Mouse (Mus musculus) ES-E14 (cell line): ENCODE results near the gene Slc4a3. TPM values are rescaled to one million over a fixed set of nuclear protein-coding genes. Genes with fewer than 3 reads are reported as not detected.
A peak's percentile ranks its signal among the peaks of the same experiment; 100 is the strongest.

Source experiments
- DNase-seq: peaks from one replicate; pipeline ENCODE4 v3.0.0-alpha.2; 2013; ENCODE audit warnings: low read depth, low spot score
- H3K27ac ChIP-seq: 2 replicates; pipeline ENCODE4 v1.5.1; 2012; ENCODE audit warnings: low read depth, mild to moderate bottlenecking, low read length, moderate library complexity, mixed read lengths; ENCODE audit not compliant: poor library complexity, insufficient read depth, severe bottlenecking
- H3K36me3 ChIP-seq: 2 replicates; pipeline ENCODE4 v1.6.1; 2012; ENCODE audit warnings: mild to moderate bottlenecking, low read length, moderate library complexity, mixed read lengths; ENCODE audit not compliant: control insufficient read depth, poor library complexity, insufficient read depth, severe bottlenecking
- H3K4me1 ChIP-seq, 2 experiments: fragments of 150-350 bp in 1 of 2; sonication (generic) in 1 of 2; 2 replicates each; pipeline ENCODE4 v1.6.1; 2012; ENCODE audit warnings: low read length in 2 of 2, mild to moderate bottlenecking in 1 of 2, mixed read lengths in 1 of 2; ENCODE audit not compliant: control insufficient read depth in 2 of 2, insufficient read depth in 2 of 2, poor library complexity in 1 of 2
- H3K4me3 ChIP-seq, 2 experiments: fragments of 150-350 bp in 1 of 2; sonication (generic) in 1 of 2; 2 replicates each; pipeline ENCODE4 v1.5.1; 2012; ENCODE audit warnings: low read length in 2 of 2, low read depth in 1 of 2, mild to moderate bottlenecking in 1 of 2, mixed read lengths in 1 of 2; ENCODE audit not compliant: insufficient read depth in 1 of 2, poor library complexity in 1 of 2, severe bottlenecking in 1 of 2
- H3K9ac ChIP-seq: 2 replicates; pipeline ENCODE4 v1.6.1; 2012; ENCODE audit warnings: low read depth, mild to moderate bottlenecking, low read length, mixed read lengths; ENCODE audit not compliant: poor library complexity, insufficient read depth, severe bottlenecking
- H3K9me3 ChIP-seq: fragments of 150-350 bp; sonication (generic); 2 replicates; pipeline ENCODE4 v1.6.1; 2012; ENCODE audit warnings: low read depth, mild to moderate bottlenecking, low read length; ENCODE audit not compliant: control insufficient read depth, insufficient read depth
- CHD2 ChIP-seq: IDR thresholded peaks from 2 replicates; pipeline ENCODE4 v1.6.1; 2014; ENCODE audit warnings: mild to moderate bottlenecking, low read depth, low read length, inconsistent platforms
- HCFC1 ChIP-seq: IDR thresholded peaks from 2 replicates; pipeline ENCODE4 v1.6.1; 2012; ENCODE audit warnings: low read length, inconsistent platforms, borderline replicate concordance; ENCODE audit not compliant: insufficient read depth
- MAFK ChIP-seq: IDR thresholded peaks from 2 replicates; pipeline ENCODE4 v1.6.1; 2014; ENCODE audit warnings: mild to moderate bottlenecking, low read depth, low read length, inconsistent platforms; ENCODE audit not compliant: insufficient read depth
- ZC3H11A ChIP-seq: IDR thresholded peaks from 2 replicates; pipeline ENCODE4 v1.6.1; 2012; ENCODE audit warnings: low read depth, mild to moderate bottlenecking, inconsistent platforms, low read length, borderline replicate concordance
- ZNF384 ChIP-seq: IDR thresholded peaks from 2 replicates; pipeline ENCODE4 v1.6.1; 2012; ENCODE audit warnings: low read depth, low read length, inconsistent platforms
- in situ Hi-C, 2 experiments: fragments of 600-800 bp; cut with MboI; formaldehyde crosslinking; loops; one replicate each; pipeline ENCODE4 v1.15.1; 2025; ENCODE audit warnings: low sequenced_read_pairs in 2 of 2, inconsistent platforms in 1 of 2; ENCODE audit not compliant: unreplicated experiment in 2 of 2
- total RNA-seq: library from RNA; depleted of rRNA; stranded (reverse); fragments of 300-350 nt; gene quantifications from 2 replicates; pipeline ENCODE4 v1.2.3, GENCODE M21; 2012

Gene Slc4a3
- total RNA-seq, 1 experiment, result 7.9 TPM

DNA sequence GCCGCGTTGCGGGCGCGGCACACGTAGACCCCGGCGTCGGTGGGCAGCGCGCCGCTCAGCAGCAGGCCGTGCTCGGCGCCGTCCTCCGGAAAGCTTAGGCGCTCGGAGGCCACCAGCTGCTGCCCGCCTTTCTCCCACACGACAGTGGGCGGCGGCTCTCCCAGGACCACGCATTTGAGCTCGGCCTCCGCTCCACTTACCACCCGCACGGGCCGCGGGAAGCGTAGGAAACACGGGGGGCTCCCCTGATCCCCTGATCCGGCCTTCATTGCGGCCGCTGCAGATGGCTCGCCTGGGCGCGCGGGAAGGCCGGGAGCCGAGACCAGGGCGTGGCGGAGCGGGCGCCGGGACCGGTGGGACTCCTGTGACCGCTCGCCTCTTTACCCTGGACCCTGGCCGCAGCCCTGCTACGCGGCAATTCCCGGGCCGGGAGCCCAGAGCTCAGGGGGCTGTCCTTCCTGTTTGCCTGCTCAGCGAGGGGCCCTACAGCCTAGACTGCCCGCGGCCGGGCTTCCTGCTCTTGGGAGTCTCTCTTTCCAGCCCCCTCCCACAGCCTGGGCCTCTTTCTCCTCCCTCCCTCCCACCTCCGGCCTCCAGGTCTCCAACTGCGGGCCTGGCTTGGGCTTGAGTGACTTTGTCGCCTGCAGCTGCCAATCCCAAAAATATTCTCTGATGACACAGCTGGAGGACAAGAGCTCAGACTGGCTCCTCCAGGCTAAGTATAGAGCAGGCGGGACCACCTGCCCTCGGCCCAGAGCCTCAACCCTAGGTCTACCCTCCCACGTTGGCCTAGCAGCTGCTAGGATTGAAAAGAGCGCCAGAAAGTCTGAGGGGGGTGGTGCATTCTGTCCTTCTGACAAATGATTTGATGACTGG is 39.9 kb upstream of the Slc4a3 start, which contains the start of gene Obsl1:
Gene Obsl1, minus strand, starts transcription at position 497 of the 876 bp plus-strand sequence.
- H3K4me1 ChIP-seq, result peaks cover 10 to 35% of the 10 kb centered on the region in 2 experiments
- no peak for TF ChIP-seq HCFC1
- TF ChIP-seq ZNF384, result no peak
- no peak for TF ChIP-seq MAFK
- TF ChIP-seq ZC3H11A, result no peak
- TF ChIP-seq CHD2, result no peak
- in situ Hi-C loops, result no loop called here
- peak within 1 kb of the TSS; percentile 69 to 71 for H3K4me3 ChIP-seq
- peak within 1 kb of the TSS; percentile 72 for H3K9ac ChIP-seq
- no peak for DNase-seq
- H3K36me3 ChIP-seq, result peaks cover 5% of the 10 kb centered on the region; the same call in 1 of the 2 replicates
- H3K27ac ChIP-seq, result no peak within 1 kb of the TSS
- H3K9me3 ChIP-seq, result no peaks in the 10 kb centered on the region

GRCm38 (mm10) chr1:75507006-75507405 is 39.1 kb upstream of the Slc4a3 start, which contains the start of gene Inha:
Gene Inha (plus strand): TSS chr1:75507077.
- DNase-seq, result no peak
- peak within 1 kb of the TSS; percentile 69 to 71 for H3K4me3 ChIP-seq
- peaks cover under 1% of the 10 kb centered on the region; the same call in 1 of the 2 replicates for H3K36me3 ChIP-seq
- in situ Hi-C loops, result no loop called here
- no peak for TF ChIP-seq ZC3H11A
- no peak for TF ChIP-seq ZNF384
- no peak within 1 kb of the TSS for H3K27ac ChIP-seq
- H3K9ac ChIP-seq, result peak within 1 kb of the TSS; percentile 72
- H3K9me3 ChIP-seq, result no peaks in the 10 kb centered on the region
- H3K4me1 ChIP-seq, result peaks cover 10 to 40% of the 10 kb centered on the region in 2 experiments

DNA sequence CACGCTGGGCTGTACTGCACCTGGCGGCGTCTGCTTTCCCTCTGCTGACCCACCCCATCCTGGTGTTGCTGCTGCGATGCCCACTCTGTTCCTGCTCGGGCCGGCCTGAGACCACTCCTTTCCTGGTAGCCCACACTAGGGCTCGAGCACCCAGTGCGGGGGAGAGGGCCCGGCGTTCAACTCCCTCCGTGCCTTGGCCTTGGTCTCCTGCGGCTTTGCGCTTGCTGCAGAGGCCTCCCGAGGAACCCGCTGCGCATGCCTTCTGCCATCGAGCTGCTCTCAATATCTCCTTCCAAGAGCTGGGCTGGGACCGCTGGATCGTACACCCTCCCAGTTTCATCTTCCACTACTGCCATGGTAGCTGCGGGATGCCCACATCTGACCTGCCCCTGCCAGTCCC is 36.5 kb upstream of the Slc4a3 start:
- Histone ChIP-seq H3K4me3 (peak overlapping the region; percentile 56 to 62), H3K9me3 (no peaks in the 10 kb centered on the region), H3K9ac (peak overlapping the region; percentile 69), H3K4me1 (peaks cover 20 to 42% of the 10 kb centered on the region in 2 experiments), H3K27ac (no peak overlapping the region), H3K36me3 (no peaks in the 10 kb centered on the region)
- no peak for DNase-seq
- TF ChIP-seq CHD2 (no peak), ZNF384 (no peak), ZC3H11A (no peak), MAFK (no peak), HCFC1 (no peak)
- in situ Hi-C loops, result no loop called here

GRCm38 (mm10) chr1:75510154-75510553 is 35.9 kb upstream of the Slc4a3 start:
- Histone ChIP-seq H3K4me3 (peak overlapping the region; percentile 56 to 62; a peak in 3 of 4 replicates), H3K4me1 (peaks cover 17 to 42% of the 10 kb centered on the region in 2 experiments), H3K9me3 (no peaks in the 10 kb centered on the region), H3K36me3 (no peaks in the 10 kb centered on the region), H3K27ac (no peak overlapping the region; the same call in 1 of the 2 replicates), H3K9ac (no peak overlapping the region; the same call in 1 of the 2 replicates)
- in situ Hi-C loops, result no loop called here
- DNase-seq, result no peak
- TF ChIP-seq MAFK (no peak), ZNF384 (no peak), HCFC1 (no peak), CHD2 (no peak), ZC3H11A (no peak)
